Mouse (Mus musculus) liver, adult 2 months (tissue): ENCODE data around the gene Gpr27. TPM values are rescaled to one million over a fixed set of nuclear protein-coding genes. Genes with fewer than 3 reads are reported as not detected.

Experiments used
- DNase-seq: peaks from one replicate; pipeline ENCODE4 v3.0.0-alpha.2; 2011; ENCODE audit warnings: low read depth, low spot score; ENCODE audit errors: extremely low read depth
- H3K27ac ChIP-seq: fragments of 200-500 bp; replicated peaks from 2 replicates; pipeline ENCODE4 v1.5.1; 2012; ENCODE audit warnings: low read depth, mild to moderate bottlenecking, control low read depth, inconsistent platforms, low read length; ENCODE audit not compliant: insufficient read depth
- H3K27me3 ChIP-seq: fragments of 200-500 bp; 2 replicates; pipeline ENCODE4 v1.6.1; 2012; ENCODE audit warnings: mild to moderate bottlenecking, moderate library complexity, low read length, inconsistent platforms; ENCODE audit not compliant: control insufficient read depth, insufficient read depth
- H3K36me3 ChIP-seq: fragments of 200-500 bp; 2 replicates; pipeline ENCODE4 v1.6.1; 2012; ENCODE audit warnings: low read length, inconsistent platforms; ENCODE audit not compliant: control insufficient read depth, insufficient read depth
- H3K4me1 ChIP-seq: fragments of 200-500 bp; 2 replicates; pipeline ENCODE4 v1.6.1; 2011; ENCODE audit warnings: low read length; ENCODE audit not compliant: control insufficient read depth, insufficient read depth
- H3K4me3 ChIP-seq: fragments of 200-500 bp; 2 replicates; pipeline ENCODE4 v1.5.1; 2011; ENCODE audit warnings: low read depth, mild to moderate bottlenecking, control low read depth, low read length, moderate library complexity; ENCODE audit not compliant: insufficient read depth
- H3K79me2 ChIP-seq: fragments of 200-500 bp; 2 replicates; pipeline ENCODE4 v1.6.1; 2012; ENCODE audit warnings: inconsistent platforms, mild to moderate bottlenecking, low read length, moderate library complexity; ENCODE audit not compliant: control insufficient read depth, insufficient read depth
- H3K9ac ChIP-seq: fragments of 200-500 bp; 2 replicates; pipeline ENCODE4 v1.6.1; 2012; ENCODE audit warnings: low read depth, mild to moderate bottlenecking, control low read depth, inconsistent platforms, low read length
- CTCF ChIP-seq: fragments of 200-500 bp; IDR thresholded peaks from 2 replicates; pipeline ENCODE4 v1.5.1; 2011; ENCODE audit warnings: low read depth, low read length, control low read depth
- POLR2A ChIP-seq: fragments of 200-500 bp; IDR thresholded peaks from 2 replicates; pipeline ENCODE4 v1.6.1; 2011; ENCODE audit warnings: low read length, control low read depth; ENCODE audit not compliant: insufficient read depth; ENCODE audit errors: extremely low read depth
- WGBS: fragments of 180-500 bp; shearing (Covaris S2); methylation state at CpG from one replicate; pipeline ENCODE4 v1.1.7; 2018; 5-methylcytosine and 5-hydroxymethylcytosine counted together
- polyA plus RNA-seq: library from polyadenylated mRNA; depleted of rRNA; stranded (reverse); fragments of >200 nt; gene quantifications from 2 replicates; pipeline ENCODE4 v1.2.3, GENCODE M21; 2012; rRNA removed
- total RNA-seq: library from RNA; depleted of rRNA; stranded (reverse); fragments of >200 nt; gene quantifications from 2 replicates; pipeline ENCODE4 v1.2.3, GENCODE M21; 2014; rRNA removed

Gene Gpr27
- total and polyA plus RNA-seq, 2 experiments: 0.07 to 0.09 TPM

- DNase-seq: no peak
- Histone ChIP-seq H3K36me3 (no peaks in the 10 kb centered on the region), H3K4me3 (no peak overlapping the region), H3K27ac (no peak overlapping the region), H3K4me1 (no peaks in the 10 kb centered on the region), H3K79me2 (no peaks in the 10 kb centered on the region), H3K9ac (no peak overlapping the region), H3K27me3 (no peaks in the 10 kb centered on the region)
- WGBS: 74% methylated on average over 3 of the region's 3 CpGs
- TF ChIP-seq CTCF (no peak), POLR2A (no peak)
Observed at GRCm38 (mm10) chr6:99742866-99743265, 50.4 kb downstream of the Gpr27 start.

Other genes with a start within 250 kb of the Gpr27 start
- gene Foxp1, start 170.0 kb upstream of the Gpr27 start, total RNA-seq: 24.8 and 35.3 TPM in 2 replicates
- 18.8 and 22.7 TPM in 2 replicates for gene Foxp1, start 170.0 kb upstream of the Gpr27 start, polyA plus RNA-seq
- gene Eif4e3, start 25.9 kb upstream of the Gpr27 start, total RNA-seq: 2.7 and 4.1 TPM in 2 replicates
- 1.3 and 1.5 TPM in 2 replicates for gene Eif4e3, start 25.9 kb upstream of the Gpr27 start, polyA plus RNA-seq
- 6.5 and 6.9 TPM in 2 replicates for gene Gm20696, start 25.9 kb upstream of the Gpr27 start, total RNA-seq
- gene Gm20696, start 25.9 kb upstream of the Gpr27 start, polyA plus RNA-seq: 0.02 and 0.26 TPM in 2 replicates
- not detected in 2 replicates for gene Prok2, start 33.7 kb downstream of the Gpr27 start, total RNA-seq
- gene Prok2, start 33.7 kb downstream of the Gpr27 start, polyA plus RNA-seq: not detected in 2 replicates